Mouse (Mus musculus) heart, embryonic 11.5 days (tissue): ENCODE results near the gene Fat1. TPM values are rescaled to one million over a fixed set of nuclear protein-coding genes. Genes with fewer than 3 reads are reported as not detected.
A peak's percentile ranks its signal among the peaks of the same experiment; 100 is the strongest.
"Not testable (repeated sequence)": the region's sequence is repeated elsewhere in the genome, so short reads cannot be mapped to it uniquely, and the experiment has no call there.

Experiments used
- ATAC-seq: fragments of 200-750 bp; cut with Nextera tagmentation; replicated peaks from 2 replicates; pipeline ENCODE4 v1.8.0; 2017; ENCODE audit warnings: moderate library complexity; ENCODE audit not compliant: insufficient number of reproducible peaks, low FRiP score, low TSS enrichment
- H3K27ac ChIP-seq: fragments of 300-500 bp; sonication (generic); 2 replicates; pipeline ENCODE4 v1.5.1; 2014; ENCODE audit warnings: mild to moderate bottlenecking, low read depth, low read length
- H3K27me3 ChIP-seq: fragments of 300-500 bp; sonication (generic); 2 replicates; pipeline ENCODE4 v1.6.1; 2014; ENCODE audit warnings: mild to moderate bottlenecking, low read length, mixed read lengths; ENCODE audit not compliant: control insufficient read depth, insufficient read depth
- H3K36me3 ChIP-seq: fragments of 300-500 bp; sonication (generic); 2 replicates; pipeline ENCODE4 v1.6.1; 2014; ENCODE audit warnings: mild to moderate bottlenecking, low read length, moderate library complexity, mixed read lengths; ENCODE audit not compliant: control insufficient read depth, insufficient read depth
- H3K4me1 ChIP-seq: fragments of 300-500 bp; sonication (generic); 2 replicates; pipeline ENCODE4 v1.6.1; 2014; ENCODE audit warnings: low read length; ENCODE audit not compliant: control insufficient read depth, insufficient read depth
- H3K4me2 ChIP-seq: fragments of 300-500 bp; sonication (generic); 2 replicates; pipeline ENCODE4 v1.6.1; 2014; ENCODE audit warnings: mild to moderate bottlenecking, moderate library complexity
- H3K4me3 ChIP-seq: fragments of 300-500 bp; sonication (generic); 2 replicates; pipeline ENCODE4 v1.5.1; 2014; ENCODE audit warnings: low read depth, low read length
- H3K9ac ChIP-seq: fragments of 300-500 bp; sonication (generic); 2 replicates; pipeline ENCODE4 v1.6.1; 2014; ENCODE audit warnings: mild to moderate bottlenecking, low read depth, low read length, moderate library complexity
- H3K9me3 ChIP-seq: fragments of 300-500 bp; sonication (generic); replicated peaks from 2 replicates; pipeline ENCODE4 v1.6.1; 2016; ENCODE audit warnings: low read length; ENCODE audit not compliant: control insufficient read depth
- WGBS: fragments of 180-500 bp; shearing (Covaris S2); extraction: QIAGEN DNeasy Blood & Tissue Kit; methylation state at CpG from one replicate; pipeline ENCODE4 v1.1.7; 2014; ENCODE audit not compliant: insufficient replicate concordance; 5-methylcytosine and 5-hydroxymethylcytosine counted together
- polyA plus RNA-seq: library from polyadenylated mRNA; unstranded; fragments of >200 nt; fragmentation: Nextera tagmentation; extraction: Ambion mirVana; gene quantifications from 2 replicates; pipeline ENCODE4 v1.2.1, GENCODE M21; 2014

Gene Fat1
- polyA plus RNA-seq, 1 experiment from 2014 or later = 20.2 TPM

- no peaks in the 10 kb centered on the region; the same call in 1 of the 2 replicates for H3K9me3 ChIP-seq
- H3K4me3 ChIP-seq = no peak overlapping the region
- H3K27ac ChIP-seq = no peak overlapping the region
- H3K27me3 ChIP-seq = no peaks in the 10 kb centered on the region
- H3K36me3 ChIP-seq = peaks cover 7% of the 10 kb centered on the region; the same call in 1 of the 2 replicates
- ATAC-seq = no peak
- H3K4me2 ChIP-seq = no peak overlapping the region
- no peak overlapping the region for H3K9ac ChIP-seq
- no peaks in the 10 kb centered on the region for H3K4me1 ChIP-seq
- WGBS = 12% methylated on average over 2 of the region's 3 CpGs
Observed at GRCm38 (mm10) chr8:45056810-45057209, 121.6 kb downstream of the Fat1 start.

GRCm38 (mm10) chr8:45060083-45060482, 124.8 kb downstream of the Fat1 start:
- no peak overlapping the region for H3K4me2 ChIP-seq
- ATAC-seq = no peak
- 93% methylated on average over 2 of the region's 2 CpGs for whole genome bisulfite sequencing
- no peaks in the 10 kb centered on the region for H3K27me3 ChIP-seq
- H3K4me1 ChIP-seq = no peaks in the 10 kb centered on the region
- 0 out of 2 replicates have a peak, but pooled peaks cover 2% of the 10 kb centered on the region for H3K36me3 ChIP-seq
- no peak overlapping the region for H3K4me3 ChIP-seq
- no peaks in the 10 kb centered on the region; the same call in 1 of the 2 replicates for H3K9me3 ChIP-seq
- no peak overlapping the region for H3K9ac ChIP-seq
- H3K27ac ChIP-seq = no peak overlapping the region

- 87% methylated on average over 11 of the region's 11 CpGs for WGBS
- Histone ChIP-seq H3K4me1 (no peaks in the 10 kb centered on the region), H3K27ac (no peak overlapping the region), H3K9me3 (no peaks in the 10 kb centered on the region), H3K9ac (no peak overlapping the region), H3K4me3 (no peak overlapping the region), H3K4me2 (no peak overlapping the region), H3K27me3 (no peaks in the 10 kb centered on the region), H3K36me3 (no peaks in the 10 kb centered on the region)
- no peak for ATAC-seq
Observed at GRCm38 (mm10) chr8:45062311-45062710, 127.1 kb downstream of the Fat1 start.

GRCm38 (mm10) chr8:45062982-45063924, 128.0 kb downstream of the Fat1 start:
- Histone ChIP-seq H3K9ac (no peak overlapping the region), H3K9me3 (no peaks in the 10 kb centered on the region), H3K4me2 (no peak overlapping the region), H3K4me3 (no peak overlapping the region), H3K36me3 (no peaks in the 10 kb centered on the region), H3K27ac (no peak overlapping the region), H3K27me3 (no peaks in the 10 kb centered on the region), H3K4me1 (no peaks in the 10 kb centered on the region)
- ATAC-seq = no peak
- 74% methylated on average over 25 of the region's 25 CpGs for WGBS

GRCm38 (mm10) chr8:45064197-45064869, 129.1 kb downstream of the Fat1 start:
- no peaks in the 10 kb centered on the region for H3K4me1 ChIP-seq
- 48% methylated on average over 8 of the region's 8 CpGs for WGBS
- H3K27me3 ChIP-seq = no peaks in the 10 kb centered on the region
- no peak overlapping the region for H3K27ac ChIP-seq
- ATAC-seq = no peak
- no peak overlapping the region for H3K9ac ChIP-seq
- H3K4me3 ChIP-seq = no peak overlapping the region
- no peak overlapping the region for H3K4me2 ChIP-seq
- no peaks in the 10 kb centered on the region for H3K36me3 ChIP-seq
- no peaks in the 10 kb centered on the region for H3K9me3 ChIP-seq

GRCm38 (mm10) chr8:45065391-45065790, 130.1 kb downstream of the Fat1 start:
- not testable (repeated sequence) for H3K27me3 ChIP-seq, H3K9me3 ChIP-seq, H3K4me2 ChIP-seq, H3K4me3 ChIP-seq, H3K36me3 ChIP-seq, H3K27ac ChIP-seq, H3K9ac ChIP-seq, H3K4me1 ChIP-seq, ATAC-seq
- WGBS = 92% methylated on average over 1 of the region's 1 CpGs

- H3K27ac ChIP-seq = no peak within 1 kb of the TSS
- no peak within 1 kb of the TSS for H3K9ac ChIP-seq
- no peaks in the 10 kb centered on the region for H3K9me3 ChIP-seq
- H3K4me3 ChIP-seq = peak within 1 kb of the TSS; percentile 27; the same call in 1 of the 2 replicates
- H3K4me1 ChIP-seq = no peaks in the 10 kb centered on the region
- peak within 1 kb of the TSS; percentile 69 for H3K4me2 ChIP-seq
- no peaks in the 10 kb centered on the region for H3K36me3 ChIP-seq
- 9% methylated on average over 29 of the region's 29 CpGs for WGBS
- peak; percentile 77 for ATAC-seq
- no peaks in the 10 kb centered on the region for H3K27me3 ChIP-seq
Observed at GRCm38 (mm10) chr8:45068759-45069386, 133.6 kb downstream of the Fat1 start, which contains the start of gene Mtnr1a. Gene Mtnr1a (plus strand): TSS chr8:45069137.

GRCm38 (mm10) chr8:45070949-45071348, 135.7 kb downstream of the Fat1 start:
- no peaks in the 10 kb centered on the region for H3K36me3 ChIP-seq
- no peak for ATAC-seq
- WGBS = 85% methylated on average over 8 of the region's 8 CpGs

More at GRCm38 (mm10) chr8:45070949-45071348, 135.7 kb downstream of the Fat1 start:
- no peaks in the 10 kb centered on the region for H3K4me1 ChIP-seq
- no peak overlapping the region for H3K27ac ChIP-seq
- H3K4me2 ChIP-seq = no peak overlapping the region
- H3K27me3 ChIP-seq = no peaks in the 10 kb centered on the region
- H3K9ac ChIP-seq = no peak overlapping the region
- H3K9me3 ChIP-seq = no peaks in the 10 kb centered on the region
- no peak overlapping the region for H3K4me3 ChIP-seq
